Mouse (Mus musculus): ENCODE results near the gene Bdnf. TPM values are rescaled to one million over a fixed set of nuclear protein-coding genes. Genes with fewer than 3 reads are reported as not detected.

Bdnf gene
- polyA plus RNA-seq, 1 experiment from 2014 or later: 1.1 TPM

GRCm38 (mm10) chr2:109743208-109743960 is 68.9 kb downstream of the Bdnf start:
- Histone ChIP-seq H3K27ac (ENCODE audit: low read depth, low read length) (no peak overlapping the region), H3K4me3 (ENCODE audit: low read depth, low read length) (no peak overlapping the region), H3K9me3 (ENCODE audit: control insufficient read depth, low read length) (no peaks in the 10 kb centered on the region), H3K4me2 (ENCODE audit: low read depth, low read length, severe bottlenecking) (no peak overlapping the region), H3K27me3 (ENCODE audit: control insufficient read depth, insufficient read depth, low read length) (no peaks in the 10 kb centered on the region), H3K9ac (ENCODE audit: low read length) (no peak overlapping the region), H3K4me1 (replicated peaks; ENCODE audit: control insufficient read depth, insufficient read depth, low read length) (no peaks in the 10 kb centered on the region), H3K36me3 (ENCODE audit: control insufficient read depth, insufficient read depth, low read length) (no peaks in the 10 kb centered on the region)
- ATAC-seq (replicated peaks; ENCODE audit: low FRiP score) (peak; percentile 74), DNase-seq (ENCODE audit: low spot score) (no peak)
- 47% methylated on average over 3 of the region's 3 CpGs for WGBS

DNA sequence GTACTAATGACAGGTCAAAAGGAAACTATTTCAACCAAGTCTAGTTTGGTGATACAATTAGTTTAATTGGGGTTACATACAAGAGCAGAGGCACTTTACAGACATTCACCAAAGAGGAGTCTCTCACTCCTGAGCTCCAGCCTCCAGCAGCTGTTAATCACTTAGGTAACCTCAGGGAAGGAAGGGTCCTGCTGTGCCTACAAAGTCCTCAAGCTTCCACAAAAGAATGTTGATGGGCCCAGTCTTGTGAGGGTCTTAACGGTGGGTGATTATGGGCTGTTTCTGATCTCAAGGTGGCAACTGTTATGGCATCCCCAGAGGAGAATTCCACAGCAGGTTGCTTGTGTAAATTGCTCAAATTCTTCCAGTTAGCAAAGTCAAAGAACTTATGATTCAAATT is 71.7 kb downstream of the Bdnf start:
- DNase-seq (ENCODE audit: low spot score): no peak
- no peak for ATAC-seq (replicated peaks; ENCODE audit: low FRiP score)
- no peak overlapping the region for H3K4me3 ChIP-seq (ENCODE audit: low read depth, low read length)
- no peaks in the 10 kb centered on the region for H3K9me3 ChIP-seq (ENCODE audit: control insufficient read depth, low read length)
- no peak overlapping the region for H3K4me2 ChIP-seq (ENCODE audit: low read depth, low read length, severe bottlenecking)
- H3K27ac ChIP-seq (ENCODE audit: low read depth, low read length): no peak overlapping the region
- H3K36me3 ChIP-seq (ENCODE audit: control insufficient read depth, insufficient read depth, low read length): no peaks in the 10 kb centered on the region
- no peaks in the 10 kb centered on the region for H3K4me1 ChIP-seq (replicated peaks; ENCODE audit: control insufficient read depth, insufficient read depth, low read length)
- H3K27me3 ChIP-seq (ENCODE audit: control insufficient read depth, insufficient read depth, low read length): no peaks in the 10 kb centered on the region
- 17% methylated on average over 1 of the region's 1 CpGs for WGBS
- no peak overlapping the region for H3K9ac ChIP-seq (ENCODE audit: low read length)

DNA sequence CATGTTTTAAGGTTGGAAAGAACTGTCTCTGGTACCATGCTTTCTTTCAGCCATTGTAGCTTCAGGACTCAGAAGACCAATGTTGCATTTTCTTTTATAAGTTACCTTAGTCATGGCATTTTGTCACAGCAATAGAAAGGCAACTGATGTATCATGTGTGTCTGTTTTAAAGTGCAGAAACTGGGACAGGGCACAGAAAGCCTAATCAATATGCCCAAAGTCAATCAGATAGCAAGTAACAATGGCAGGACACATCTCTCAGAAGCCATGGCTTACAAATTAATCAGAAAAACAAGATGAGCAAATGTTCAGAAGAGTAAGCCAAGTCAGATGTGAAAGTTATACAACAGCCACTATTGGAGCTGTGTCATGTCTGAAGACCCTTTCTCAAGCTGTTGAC is 73.9 kb downstream of the Bdnf start:
- Histone ChIP-seq H3K4me3 (ENCODE audit: low read depth, low read length) (no peak overlapping the region), H3K9ac (ENCODE audit: low read length) (no peak overlapping the region), H3K27ac (ENCODE audit: low read depth, low read length) (no peak overlapping the region), H3K36me3 (ENCODE audit: control insufficient read depth, insufficient read depth, low read length) (no peaks in the 10 kb centered on the region), H3K4me1 (replicated peaks; ENCODE audit: control insufficient read depth, insufficient read depth, low read length) (no peaks in the 10 kb centered on the region), H3K27me3 (ENCODE audit: control insufficient read depth, insufficient read depth, low read length) (no peaks in the 10 kb centered on the region), H3K4me2 (ENCODE audit: low read depth, low read length, severe bottlenecking) (no peak overlapping the region), H3K9me3 (ENCODE audit: control insufficient read depth, low read length) (no peaks in the 10 kb centered on the region)
- DNase-seq (ENCODE audit: low spot score) (no peak), ATAC-seq (replicated peaks; ENCODE audit: low FRiP score) (no peak)

GRCm38 (mm10) chr2:109748815-109749214 is 74.3 kb downstream of the Bdnf start:
- Histone ChIP-seq H3K27ac (ENCODE audit: low read depth, low read length) (no peak overlapping the region), H3K4me3 (ENCODE audit: low read depth, low read length) (no peak overlapping the region), H3K9ac (ENCODE audit: low read length) (no peak overlapping the region), H3K36me3 (ENCODE audit: control insufficient read depth, insufficient read depth, low read length) (no peaks in the 10 kb centered on the region), H3K4me1 (replicated peaks; ENCODE audit: control insufficient read depth, insufficient read depth, low read length) (no peaks in the 10 kb centered on the region), H3K9me3 (ENCODE audit: control insufficient read depth, low read length) (no peaks in the 10 kb centered on the region), H3K27me3 (ENCODE audit: control insufficient read depth, insufficient read depth, low read length) (no peaks in the 10 kb centered on the region), H3K4me2 (ENCODE audit: low read depth, low read length, severe bottlenecking) (no peak overlapping the region)
- 90% methylated on average over 4 of the region's 4 CpGs for WGBS
- DNase-seq (ENCODE audit: low spot score) (no peak), ATAC-seq (replicated peaks; ENCODE audit: low FRiP score) (no peak)

DNA sequence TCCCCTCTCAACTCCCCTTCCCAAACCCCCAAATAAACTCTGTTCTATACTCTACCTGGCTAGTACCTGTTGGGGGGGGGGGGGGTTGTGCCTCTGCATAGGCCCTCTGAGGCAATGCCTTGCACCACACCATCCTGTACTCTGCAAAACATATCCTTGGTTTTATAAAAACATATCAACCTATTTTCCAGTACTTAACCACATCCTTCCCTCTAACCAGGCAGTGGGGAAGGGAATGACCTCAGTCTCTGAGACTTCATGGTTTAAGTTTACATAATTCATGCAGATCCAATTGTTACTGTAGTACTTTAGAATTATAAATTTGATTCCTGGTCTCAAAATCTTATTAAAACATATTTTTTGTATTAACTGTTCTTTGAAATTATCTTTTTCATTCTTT is 75.5 kb downstream of the Bdnf start:
- Histone ChIP-seq H3K9ac (ENCODE audit: low read length) (no peak overlapping the region), H3K36me3 (ENCODE audit: control insufficient read depth, insufficient read depth, low read length) (no peaks in the 10 kb centered on the region), H3K4me2 (ENCODE audit: low read depth, low read length, severe bottlenecking) (no peak overlapping the region), H3K27ac (ENCODE audit: low read depth, low read length) (no peak overlapping the region), H3K4me3 (ENCODE audit: low read depth, low read length) (no peak overlapping the region), H3K9me3 (ENCODE audit: control insufficient read depth, low read length) (no peaks in the 10 kb centered on the region), H3K27me3 (ENCODE audit: control insufficient read depth, insufficient read depth, low read length) (no peaks in the 10 kb centered on the region), H3K4me1 (replicated peaks; ENCODE audit: control insufficient read depth, insufficient read depth, low read length) (no peaks in the 10 kb centered on the region)
- DNase-seq (ENCODE audit: low spot score) (no peak), ATAC-seq (replicated peaks; ENCODE audit: low FRiP score) (no peak)

- no peak overlapping the region for H3K9ac ChIP-seq (ENCODE audit: low read length)
- H3K4me1 ChIP-seq (replicated peaks; ENCODE audit: control insufficient read depth, insufficient read depth, low read length): no peaks in the 10 kb centered on the region
- DNase-seq (ENCODE audit: low spot score): no peak
- no peak overlapping the region for H3K27ac ChIP-seq (ENCODE audit: low read depth, low read length)
- no peaks in the 10 kb centered on the region for H3K36me3 ChIP-seq (ENCODE audit: control insufficient read depth, insufficient read depth, low read length)
- H3K4me2 ChIP-seq (ENCODE audit: low read depth, low read length, severe bottlenecking): no peak overlapping the region
- WGBS: 91% methylated on average over 1 of the region's 1 CpGs
- ATAC-seq (replicated peaks; ENCODE audit: low FRiP score): no peak
- H3K9me3 ChIP-seq (ENCODE audit: control insufficient read depth, low read length): no peaks in the 10 kb centered on the region
- no peaks in the 10 kb centered on the region for H3K27me3 ChIP-seq (ENCODE audit: control insufficient read depth, insufficient read depth, low read length)
- no peak overlapping the region for H3K4me3 ChIP-seq (ENCODE audit: low read depth, low read length)
These were observed 76.0 kb downstream of the Bdnf start for GRCm38 (mm10) chr2:109750484-109750883.

- 91% methylated on average over 2 of the region's 2 CpGs for WGBS
- DNase-seq (ENCODE audit: low spot score) (no peak), ATAC-seq (replicated peaks; ENCODE audit: low FRiP score) (no peak; the same call in 1 of the 2 replicates)
- H3K36me3 ChIP-seq (ENCODE audit: control insufficient read depth, insufficient read depth, low read length): no peaks in the 10 kb centered on the region
- no peak overlapping the region for H3K27ac ChIP-seq (ENCODE audit: low read depth, low read length)
- H3K4me2 ChIP-seq (ENCODE audit: low read depth, low read length, severe bottlenecking): no peak overlapping the region
- no peaks in the 10 kb centered on the region for H3K9me3 ChIP-seq (ENCODE audit: control insufficient read depth, low read length)
- no peak overlapping the region for H3K9ac ChIP-seq (ENCODE audit: low read length)
- H3K27me3 ChIP-seq (ENCODE audit: control insufficient read depth, insufficient read depth, low read length): no peaks in the 10 kb centered on the region
- H3K4me1 ChIP-seq (replicated peaks; ENCODE audit: control insufficient read depth, insufficient read depth, low read length): no peaks in the 10 kb centered on the region
- no peak overlapping the region for H3K4me3 ChIP-seq (ENCODE audit: low read depth, low read length)
These were observed 81.8 kb downstream of the Bdnf start for GRCm38 (mm10) chr2:109756305-109756704.

- Histone ChIP-seq H3K36me3 (ENCODE audit: control insufficient read depth, insufficient read depth, low read length) (no peaks in the 10 kb centered on the region), H3K4me2 (ENCODE audit: low read depth, low read length, severe bottlenecking) (no peak overlapping the region), H3K9me3 (ENCODE audit: control insufficient read depth, low read length) (no peaks in the 10 kb centered on the region), H3K9ac (ENCODE audit: low read length) (no peak overlapping the region), H3K27me3 (ENCODE audit: control insufficient read depth, insufficient read depth, low read length) (no peaks in the 10 kb centered on the region), H3K4me3 (ENCODE audit: low read depth, low read length) (no peak overlapping the region), H3K27ac (ENCODE audit: low read depth, low read length) (no peak overlapping the region), H3K4me1 (replicated peaks; ENCODE audit: control insufficient read depth, insufficient read depth, low read length) (no peaks in the 10 kb centered on the region)
- WGBS: 85% methylated on average over 2 of the region's 2 CpGs
- no peak for ATAC-seq (replicated peaks; ENCODE audit: low FRiP score)
- no peak for DNase-seq (ENCODE audit: low spot score)
These were observed 92.3 kb downstream of the Bdnf start for GRCm38 (mm10) chr2:109766772-109767171.

DNA sequence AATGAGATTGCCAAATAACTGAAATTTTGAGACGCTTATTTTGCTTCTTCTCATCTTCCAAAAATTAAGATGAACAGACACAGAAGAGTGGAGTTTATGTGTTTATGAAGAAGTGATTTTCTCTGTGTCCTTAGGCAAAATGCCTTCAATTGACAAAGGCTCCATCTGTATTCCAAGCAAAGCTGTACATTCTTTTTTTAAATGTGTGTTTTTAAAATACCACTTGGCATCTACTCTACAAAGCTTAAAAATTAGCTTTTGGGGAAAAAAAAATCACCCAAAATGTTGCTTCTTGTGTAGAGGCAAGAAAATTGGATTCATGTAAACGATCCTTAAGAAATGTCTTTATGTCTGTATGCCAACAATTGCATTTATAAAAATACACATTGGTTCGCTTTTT is 94.3 kb downstream of the Bdnf start:
- ATAC-seq (replicated peaks; ENCODE audit: low FRiP score): no peak
- Histone ChIP-seq H3K4me1 (replicated peaks; ENCODE audit: control insufficient read depth, insufficient read depth, low read length) (no peaks in the 10 kb centered on the region), H3K9me3 (ENCODE audit: control insufficient read depth, low read length) (no peaks in the 10 kb centered on the region), H3K27ac (ENCODE audit: low read depth, low read length) (no peak overlapping the region), H3K4me2 (ENCODE audit: low read depth, low read length, severe bottlenecking) (no peak overlapping the region), H3K9ac (ENCODE audit: low read length) (no peak overlapping the region), H3K4me3 (ENCODE audit: low read depth, low read length) (no peak overlapping the region), H3K36me3 (ENCODE audit: control insufficient read depth, insufficient read depth, low read length) (no peaks in the 10 kb centered on the region), H3K27me3 (ENCODE audit: control insufficient read depth, insufficient read depth, low read length) (no peaks in the 10 kb centered on the region)
- no peak for DNase-seq (ENCODE audit: low spot score)
- WGBS: 89% methylated on average over 3 of the region's 3 CpGs

Data from forebrain, embryonic 11.5 days (tissue).